Mouse (Mus musculus): ENCODE measurements around the gene Edem1. TPM values are rescaled to one million over a fixed set of nuclear protein-coding genes. Genes with fewer than 3 reads are reported as not detected.

Gene Edem1
- polyA plus RNA-seq, 1 experiment from 2014 or later = 24.9 TPM

DNA sequence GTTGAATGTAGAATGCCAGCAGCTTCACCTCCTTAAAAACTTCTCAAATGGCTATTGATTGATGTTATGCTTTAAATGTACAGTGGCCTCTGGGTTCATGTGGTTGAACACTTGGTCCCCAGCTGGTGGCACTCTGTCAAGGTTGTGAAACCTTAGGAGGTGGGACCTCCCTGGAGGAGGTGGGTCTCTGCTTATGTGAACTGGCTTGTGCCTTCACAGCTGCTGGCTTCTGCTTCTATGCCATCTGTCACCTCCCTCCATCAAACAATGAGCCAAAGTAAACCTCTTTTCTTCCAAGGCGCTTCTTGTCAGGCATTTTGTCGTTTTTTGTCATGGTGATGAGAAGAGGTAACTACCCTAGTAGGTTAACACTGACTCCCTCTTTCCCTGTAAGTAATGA lies 31.7 kb upstream of the Edem1 start:
- Histone ChIP-seq H3K9me3 (replicated peaks; ENCODE audit: control insufficient read depth, low read length) (no peaks in the 10 kb centered on the region), H3K27me3 (ENCODE audit: control insufficient read depth, insufficient read depth, low read length) (no peaks in the 10 kb centered on the region), H3K36me3 (ENCODE audit: control insufficient read depth, insufficient read depth) (no peaks in the 10 kb centered on the region), H3K4me3 (ENCODE audit: low read length) (no peak overlapping the region), H3K9ac (ENCODE audit: low read length) (no peak overlapping the region), H3K4me2 (ENCODE audit: low read depth, low read length) (no peak overlapping the region), H3K27ac (ENCODE audit: low read length) (no peak overlapping the region), H3K4me1 (ENCODE audit: control insufficient read depth, insufficient read depth, low read length) (peaks cover 11% of the 10 kb centered on the region)
- no peak for ATAC-seq (replicated peaks; ENCODE audit: extremely low read depth, insufficient read depth, low FRiP score)
- WGBS = 65% methylated on average over 2 of the region's 2 CpGs

DNA sequence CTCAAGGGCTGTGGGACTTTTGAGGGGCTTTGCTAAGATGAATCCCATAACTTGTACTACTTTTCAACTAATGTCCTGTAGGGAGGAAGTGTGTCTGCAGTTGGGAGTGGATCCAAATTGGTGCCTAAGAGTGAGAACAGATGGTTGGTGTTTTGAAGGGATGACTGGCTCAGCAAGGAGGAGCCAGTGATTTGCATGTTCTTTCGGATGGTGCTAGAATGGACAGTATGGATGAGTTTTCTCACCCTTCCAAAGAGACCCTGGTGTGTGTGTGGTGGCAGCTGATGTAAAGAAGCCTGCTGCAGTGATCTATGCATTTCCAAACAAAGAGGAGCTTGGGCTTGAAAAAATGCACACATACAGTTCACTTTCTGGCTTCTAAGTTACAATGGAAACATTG lies 23.2 kb upstream of the Edem1 start:
- H3K27ac ChIP-seq (ENCODE audit: low read length) = no peak overlapping the region
- H3K4me3 ChIP-seq (ENCODE audit: low read length) = no peak overlapping the region
- H3K4me1 ChIP-seq (ENCODE audit: control insufficient read depth, insufficient read depth, low read length) = peaks cover 2% of the 10 kb centered on the region; the same call in 1 of the 2 replicates
- no peaks in the 10 kb centered on the region for H3K9me3 ChIP-seq (replicated peaks; ENCODE audit: control insufficient read depth, low read length)
- WGBS = 50% methylated on average over 1 of the region's 1 CpGs
- no peaks in the 10 kb centered on the region for H3K36me3 ChIP-seq (ENCODE audit: control insufficient read depth, insufficient read depth)
- ATAC-seq (replicated peaks; ENCODE audit: extremely low read depth, insufficient read depth, low FRiP score) = no peak
- H3K9ac ChIP-seq (ENCODE audit: low read length) = no peak overlapping the region
- H3K4me2 ChIP-seq (ENCODE audit: low read depth, low read length) = no peak overlapping the region
- no peaks in the 10 kb centered on the region for H3K27me3 ChIP-seq (ENCODE audit: control insufficient read depth, insufficient read depth, low read length)

DNA sequence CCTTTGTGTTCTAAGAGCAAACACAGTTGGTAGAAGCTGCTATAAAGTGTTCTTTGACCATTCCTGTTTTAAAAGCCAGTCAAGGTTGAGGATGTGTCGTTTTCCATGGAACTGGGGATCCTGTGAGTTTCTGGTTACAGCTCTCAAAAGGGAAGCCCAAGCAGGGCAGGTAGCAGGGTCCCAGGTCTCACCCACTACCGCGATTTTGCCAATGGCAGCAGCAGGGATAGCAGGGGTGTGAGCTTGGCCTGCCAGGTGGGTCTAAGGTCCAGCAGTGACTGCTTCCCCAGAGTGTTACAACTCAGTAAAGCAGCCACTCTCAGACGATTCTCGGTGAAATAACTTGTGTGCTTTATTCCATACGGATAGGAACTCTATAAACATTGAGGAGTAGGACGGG lies 22.6 kb upstream of the Edem1 start:
- no peak overlapping the region for H3K4me2 ChIP-seq (ENCODE audit: low read depth, low read length)
- H3K27ac ChIP-seq (ENCODE audit: low read length) = no peak overlapping the region
- H3K36me3 ChIP-seq (ENCODE audit: control insufficient read depth, insufficient read depth) = no peaks in the 10 kb centered on the region
- no peaks in the 10 kb centered on the region for H3K9me3 ChIP-seq (replicated peaks; ENCODE audit: control insufficient read depth, low read length)
- ATAC-seq (replicated peaks; ENCODE audit: extremely low read depth, insufficient read depth, low FRiP score) = no peak
- 76% methylated on average over 7 of the region's 7 CpGs for WGBS
- no peak overlapping the region for H3K9ac ChIP-seq (ENCODE audit: low read length)
- no peaks in the 10 kb centered on the region for H3K27me3 ChIP-seq (ENCODE audit: control insufficient read depth, insufficient read depth, low read length)
- peaks cover 2% of the 10 kb centered on the region; the same call in 1 of the 2 replicates for H3K4me1 ChIP-seq (ENCODE audit: control insufficient read depth, insufficient read depth, low read length)
- H3K4me3 ChIP-seq (ENCODE audit: low read length) = no peak overlapping the region

DNA sequence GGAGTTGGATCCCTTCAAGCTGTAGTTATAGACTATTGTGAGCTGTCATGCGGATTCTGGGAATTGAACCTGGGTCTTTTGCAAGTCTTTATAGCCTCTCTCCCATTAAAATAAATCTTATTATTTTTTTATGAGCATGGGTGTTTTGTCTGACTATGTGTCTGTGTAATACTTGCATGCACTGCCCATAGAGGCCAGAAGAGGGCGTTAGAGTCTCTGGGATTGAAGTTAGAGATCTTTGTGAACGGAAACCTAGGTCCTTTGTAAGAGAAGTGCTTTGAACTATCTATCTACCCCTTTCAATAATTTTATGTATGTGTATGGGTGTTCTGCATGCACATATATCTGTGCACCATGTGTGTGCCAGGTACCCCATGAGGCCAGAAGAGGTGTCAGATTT lies 21.0 kb upstream of the Edem1 start:
- H3K4me2 ChIP-seq (ENCODE audit: low read depth, low read length) = no peak overlapping the region
- no peak overlapping the region for H3K27ac ChIP-seq (ENCODE audit: low read length)
- H3K4me1 ChIP-seq (ENCODE audit: control insufficient read depth, insufficient read depth, low read length) = peaks cover 2% of the 10 kb centered on the region; the same call in 1 of the 2 replicates
- 70% methylated on average over 3 of the region's 3 CpGs for WGBS
- H3K4me3 ChIP-seq (ENCODE audit: low read length) = no peak overlapping the region
- H3K27me3 ChIP-seq (ENCODE audit: control insufficient read depth, insufficient read depth, low read length) = no peaks in the 10 kb centered on the region
- H3K36me3 ChIP-seq (ENCODE audit: control insufficient read depth, insufficient read depth) = no peaks in the 10 kb centered on the region
- no peaks in the 10 kb centered on the region for H3K9me3 ChIP-seq (replicated peaks; ENCODE audit: control insufficient read depth, low read length)
- no peak overlapping the region for H3K9ac ChIP-seq (ENCODE audit: low read length)
- no peak for ATAC-seq (replicated peaks; ENCODE audit: extremely low read depth, insufficient read depth, low FRiP score)

DNA sequence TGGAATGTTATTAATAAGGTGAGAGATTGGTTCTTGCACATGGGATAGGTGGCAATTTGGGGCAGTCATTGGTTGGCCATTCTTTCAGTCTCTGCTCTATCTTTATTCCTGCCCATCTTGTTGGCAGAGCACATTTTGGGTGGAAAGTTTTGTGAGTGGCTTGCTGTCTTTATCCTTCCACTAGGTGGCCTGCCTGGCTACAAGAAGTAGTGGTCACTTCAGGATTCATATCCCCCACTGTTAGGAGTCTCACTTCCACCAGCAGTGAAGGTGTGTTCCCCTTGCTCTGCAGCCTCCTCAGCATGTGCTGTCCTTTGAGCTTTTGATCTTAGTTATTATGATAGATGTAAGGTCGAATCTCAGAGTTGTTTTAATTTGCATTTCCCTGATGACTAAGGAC lies 19.7 kb upstream of the Edem1 start:
- no peak overlapping the region for H3K4me3 ChIP-seq (ENCODE audit: low read length)
- H3K27ac ChIP-seq (ENCODE audit: low read length) = no peak overlapping the region
- H3K9ac ChIP-seq (ENCODE audit: low read length) = no peak overlapping the region
- H3K4me2 ChIP-seq (ENCODE audit: low read depth, low read length) = no peak overlapping the region
- ATAC-seq (replicated peaks; ENCODE audit: extremely low read depth, insufficient read depth, low FRiP score) = no peak
- no peaks in the 10 kb centered on the region for H3K36me3 ChIP-seq (ENCODE audit: control insufficient read depth, insufficient read depth)
- 80% methylated on average over 1 of the region's 1 CpGs for WGBS
- no peaks in the 10 kb centered on the region for H3K27me3 ChIP-seq (ENCODE audit: control insufficient read depth, insufficient read depth, low read length)
- H3K4me1 ChIP-seq (ENCODE audit: control insufficient read depth, insufficient read depth, low read length) = peaks cover 2% of the 10 kb centered on the region; the same call in 1 of the 2 replicates
- no peaks in the 10 kb centered on the region for H3K9me3 ChIP-seq (replicated peaks; ENCODE audit: control insufficient read depth, low read length)

DNA sequence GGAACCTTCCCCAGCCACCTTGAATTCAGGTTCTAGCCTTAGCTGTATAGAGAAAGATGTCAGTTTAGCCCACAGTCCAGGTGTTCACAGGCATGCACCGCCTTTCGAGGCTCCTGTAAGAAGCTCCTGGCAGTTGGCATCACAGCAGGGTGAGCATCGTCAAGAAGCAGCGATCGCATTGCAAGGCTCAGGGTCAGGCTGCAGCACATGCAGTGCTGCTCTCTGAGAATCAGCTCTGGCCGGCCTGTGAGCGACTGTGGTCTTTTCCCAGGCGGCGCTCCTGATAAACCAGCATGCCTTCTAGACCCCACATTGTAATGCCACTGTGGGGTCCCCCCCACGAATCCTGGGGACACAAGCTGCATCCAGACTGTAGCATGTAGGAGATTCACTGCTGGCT lies 18.2 kb upstream of the Edem1 start:
- Histone ChIP-seq H3K4me1 (ENCODE audit: control insufficient read depth, insufficient read depth, low read length) (no peaks in the 10 kb centered on the region; the same call in 1 of the 2 replicates), H3K27me3 (ENCODE audit: control insufficient read depth, insufficient read depth, low read length) (no peaks in the 10 kb centered on the region), H3K4me3 (ENCODE audit: low read length) (no peak overlapping the region), H3K9ac (ENCODE audit: low read length) (no peak overlapping the region), H3K27ac (ENCODE audit: low read length) (no peak overlapping the region), H3K9me3 (replicated peaks; ENCODE audit: control insufficient read depth, low read length) (no peaks in the 10 kb centered on the region), H3K4me2 (ENCODE audit: low read depth, low read length) (no peak overlapping the region), H3K36me3 (ENCODE audit: control insufficient read depth, insufficient read depth) (peaks cover 2% of the 10 kb centered on the region)
- WGBS = 66% methylated on average over 10 of the region's 10 CpGs
- ATAC-seq (replicated peaks; ENCODE audit: extremely low read depth, insufficient read depth, low FRiP score) = no peak

DNA sequence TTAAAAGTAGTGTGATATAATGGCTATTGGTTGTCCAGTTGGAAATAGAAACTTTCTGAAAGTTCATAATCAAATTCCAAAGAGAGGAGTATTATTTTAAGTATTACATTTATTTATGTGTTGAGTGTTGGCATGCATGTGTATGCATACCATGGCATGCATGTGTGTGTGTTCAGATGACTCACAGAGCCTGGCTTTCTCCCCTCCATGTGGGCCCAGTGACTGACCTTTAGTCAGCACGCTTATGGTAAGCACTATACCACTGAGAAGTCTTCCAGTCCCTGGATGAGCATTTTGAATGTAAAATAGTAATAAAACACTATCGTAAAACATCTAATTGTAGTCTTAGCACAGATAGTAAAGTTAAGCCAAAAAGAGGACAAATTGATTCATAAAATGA lies 16.3 kb upstream of the Edem1 start:
- Histone ChIP-seq H3K4me1 (ENCODE audit: control insufficient read depth, insufficient read depth, low read length) (peaks cover 2% of the 10 kb centered on the region; the same call in 1 of the 2 replicates), H3K4me2 (ENCODE audit: low read depth, low read length) (no peak overlapping the region), H3K9me3 (replicated peaks; ENCODE audit: control insufficient read depth, low read length) (no peaks in the 10 kb centered on the region), H3K27me3 (ENCODE audit: control insufficient read depth, insufficient read depth, low read length) (no peaks in the 10 kb centered on the region), H3K36me3 (ENCODE audit: control insufficient read depth, insufficient read depth) (peaks cover 5% of the 10 kb centered on the region), H3K27ac (ENCODE audit: low read length) (no peak overlapping the region), H3K9ac (ENCODE audit: low read length) (no peak overlapping the region), H3K4me3 (ENCODE audit: low read length) (no peak overlapping the region)
- ATAC-seq (replicated peaks; ENCODE audit: extremely low read depth, insufficient read depth, low FRiP score) = no peak
- 82% methylated on average over 2 of the region's 2 CpGs for WGBS

DNA sequence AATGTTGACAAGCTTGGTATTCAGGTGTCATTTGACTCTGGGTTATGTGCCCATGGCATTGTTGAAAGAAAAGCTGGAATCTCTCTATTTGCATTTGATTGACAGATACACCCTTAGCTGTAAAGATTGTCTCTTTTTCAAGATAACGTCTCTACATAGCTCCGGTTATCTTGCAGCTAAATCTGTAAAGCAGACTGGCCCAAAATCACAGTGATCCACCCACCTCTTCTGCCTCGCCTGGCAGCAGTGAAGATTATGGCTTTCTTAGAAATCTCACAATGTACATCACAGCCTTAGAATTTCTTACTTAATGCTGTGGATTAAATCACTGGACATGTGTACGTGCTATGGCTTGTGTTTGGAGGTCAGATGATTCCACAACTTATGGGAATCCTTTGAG lies 10.9 kb upstream of the Edem1 start:
- Histone ChIP-seq H3K27me3 (ENCODE audit: control insufficient read depth, insufficient read depth, low read length) (no peaks in the 10 kb centered on the region), H3K27ac (ENCODE audit: low read length) (no peak overlapping the region), H3K4me3 (ENCODE audit: low read length) (no peak overlapping the region), H3K9ac (ENCODE audit: low read length) (no peak overlapping the region), H3K36me3 (ENCODE audit: control insufficient read depth, insufficient read depth) (peaks cover 19% of the 10 kb centered on the region), H3K4me1 (ENCODE audit: control insufficient read depth, insufficient read depth, low read length) (peaks cover 2% of the 10 kb centered on the region; the same call in 1 of the 2 replicates), H3K9me3 (replicated peaks; ENCODE audit: control insufficient read depth, low read length) (no peaks in the 10 kb centered on the region), H3K4me2 (ENCODE audit: low read depth, low read length) (no peak overlapping the region)
- ATAC-seq (replicated peaks; ENCODE audit: extremely low read depth, insufficient read depth, low FRiP score) = no peak
- WGBS = 77% methylated on average over 4 of the region's 4 CpGs

DNA sequence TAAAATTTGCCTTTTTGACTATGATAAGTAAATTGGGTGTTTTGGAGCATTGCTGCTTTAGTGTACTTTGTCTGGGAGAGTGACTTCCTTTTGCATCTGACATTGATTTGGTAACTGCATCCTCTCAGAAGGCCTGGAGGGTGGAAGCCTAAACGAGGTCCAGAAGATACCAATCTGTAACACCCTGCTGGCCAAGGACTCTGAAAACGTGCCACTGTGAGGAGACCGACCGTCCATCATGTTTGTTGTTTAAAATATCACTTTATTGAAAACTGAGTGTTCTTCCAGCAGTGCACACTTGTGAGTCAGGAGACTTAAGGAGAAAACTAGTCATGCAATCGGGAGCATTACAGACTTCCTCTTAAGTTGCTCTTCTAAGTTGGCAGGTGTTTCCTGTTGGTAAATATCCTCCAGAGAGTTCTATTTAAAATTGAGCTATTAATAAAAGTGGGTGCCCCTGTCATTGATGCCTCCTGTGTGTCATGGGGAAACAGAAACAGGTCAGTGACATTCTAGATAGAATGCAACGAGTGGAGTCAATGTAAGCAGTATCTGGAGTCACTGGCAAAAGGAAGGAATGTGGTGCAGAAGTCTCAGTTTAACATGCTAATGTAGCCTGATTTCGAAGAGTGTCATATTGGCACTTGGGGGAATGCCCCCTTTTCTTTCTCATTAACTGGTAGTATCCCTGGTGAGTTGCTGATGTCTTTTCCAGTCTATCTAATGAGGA lies 3.5 kb upstream of the Edem1 start:
- no peaks in the 10 kb centered on the region for H3K9me3 ChIP-seq (replicated peaks; ENCODE audit: control insufficient read depth, low read length)
- no peak for ATAC-seq (replicated peaks; ENCODE audit: extremely low read depth, insufficient read depth, low FRiP score)
- no peaks in the 10 kb centered on the region for H3K27me3 ChIP-seq (ENCODE audit: control insufficient read depth, insufficient read depth, low read length)
- H3K4me3 ChIP-seq (ENCODE audit: low read length) = no peak overlapping the region
- no peak overlapping the region for H3K4me2 ChIP-seq (ENCODE audit: low read depth, low read length)
- peaks cover 14% of the 10 kb centered on the region for H3K4me1 ChIP-seq (ENCODE audit: control insufficient read depth, insufficient read depth, low read length)
- no peak overlapping the region for H3K9ac ChIP-seq (ENCODE audit: low read length)
- peaks cover 13% of the 10 kb centered on the region for H3K36me3 ChIP-seq (ENCODE audit: control insufficient read depth, insufficient read depth)
- no peak overlapping the region for H3K27ac ChIP-seq (ENCODE audit: low read length)
- 65% methylated on average over 7 of the region's 7 CpGs for WGBS
